Mouse (Mus musculus) c-Kit-negative CD71-positive TER-119-positive erythroid progenitor cells, embryonic 14.5 days (primary cell): Measurements from ENCODE around the gene Ttll2.
"Not testable (repeated sequence)": the region's sequence is repeated elsewhere in the genome, so short reads cannot be mapped to it uniquely, and the experiment has no call there.

Experiments
- DNase-seq: peaks from one replicate; pipeline ENCODE4 v3.0.0-alpha.2; 2013; ENCODE audit warnings: low read depth, low spot score

Gene Ttll2

GRCm38 (mm10) chr17:7365615-7366014 lies 13.1 kb upstream of the Ttll2 start:
- DNase-seq: not testable (repeated sequence)

- not testable (repeated sequence) for DNase-seq
Observed at GRCm38 (mm10) chr17:7360749-7361465, 8.4 kb upstream of the Ttll2 start.

- not testable (repeated sequence) for DNase-seq
Observed at GRCm38 (mm10) chr17:7359806-7360205, 7.3 kb upstream of the Ttll2 start.

GRCm38 (mm10) chr17:7348765-7349164 lies 3.7 kb downstream of the Ttll2 start:
- DNase-seq: not testable (repeated sequence)

GRCm38 (mm10) chr17:7337381-7337780 lies 15.1 kb downstream of the Ttll2 start:
- not testable (repeated sequence) for DNase-seq

GRCm38 (mm10) chr17:7332745-7333144 lies 19.8 kb downstream of the Ttll2 start:
- DNase-seq: not testable (repeated sequence)

- DNase-seq: not testable (repeated sequence)
Observed at GRCm38 (mm10) chr17:7326415-7326814, 26.1 kb downstream of the Ttll2 start.

- DNase-seq: not testable (repeated sequence)
Observed at GRCm38 (mm10) chr17:7324346-7324745, 28.1 kb downstream of the Ttll2 start, which contains the start of gene Tcp10a. TSS of gene Tcp10a (plus strand) at chr17:7324646.

- DNase-seq: not testable (repeated sequence)
Observed at GRCm38 (mm10) chr17:7319789-7320188, 32.7 kb downstream of the Ttll2 start.

- DNase-seq: not testable (repeated sequence)
Observed at GRCm38 (mm10) chr17:7315693-7316382, 36.7 kb downstream of the Ttll2 start.

- not testable (repeated sequence) for DNase-seq
Observed at GRCm38 (mm10) chr17:7306278-7307196, 46.0 kb downstream of the Ttll2 start.
